Mouse (Mus musculus): ENCODE data around the gene Oas1f.
"Not testable (repeated sequence)": the region's sequence is repeated elsewhere in the genome, so short reads cannot be mapped to it uniquely, and the experiment has no call there.

Gene Oas1f

GRCm38 (mm10) chr5:120870081-120870480, 22.9 kb downstream of the Oas1f start:
- in situ Hi-C loops (cut with MboI; ENCODE audit: unreplicated experiment in 2 of 2), result no loop called here

- in situ Hi-C loops (cut with MboI; ENCODE audit: unreplicated experiment in 2 of 2), result no loop called here
Observed at GRCm38 (mm10) chr5:120870782-120871181, 23.6 kb downstream of the Oas1f start.

DNA sequence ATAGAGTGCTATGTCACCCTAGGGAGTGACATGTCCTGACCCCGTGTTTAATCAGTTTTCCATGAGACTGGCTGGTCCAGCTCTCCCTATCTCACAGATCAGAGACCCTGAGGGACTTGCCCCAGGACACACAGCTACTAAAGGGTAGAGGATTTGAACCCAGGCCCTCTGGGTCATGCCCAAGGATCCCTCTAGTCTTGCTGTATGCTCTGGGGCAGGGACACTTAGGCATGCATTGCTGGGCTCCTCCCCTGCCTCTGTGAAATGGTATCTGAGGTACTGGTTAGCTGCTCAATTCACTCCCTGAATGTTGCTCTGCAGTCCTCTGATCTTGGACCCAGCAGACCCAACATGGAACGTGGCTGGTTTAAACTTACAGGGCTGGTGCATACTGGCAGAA, 24.3 kb downstream of the Oas1f start:
- in situ Hi-C loops (cut with MboI; ENCODE audit: unreplicated experiment in 2 of 2), result no loop called here

GRCm38 (mm10) chr5:120876839-120877238, 29.7 kb downstream of the Oas1f start:
- in situ Hi-C loops (cut with MboI; ENCODE audit: unreplicated experiment in 2 of 2), result not testable (repeated sequence)

GRCm38 (mm10) chr5:120877407-120877806, 30.2 kb downstream of the Oas1f start:
- in situ Hi-C loops (cut with MboI; ENCODE audit: unreplicated experiment in 2 of 2), result not testable (repeated sequence)

- in situ Hi-C loops (cut with MboI; ENCODE audit: unreplicated experiment in 2 of 2), result not testable (repeated sequence)
Observed at GRCm38 (mm10) chr5:120878803-120879202, 31.6 kb downstream of the Oas1f start.

DNA sequence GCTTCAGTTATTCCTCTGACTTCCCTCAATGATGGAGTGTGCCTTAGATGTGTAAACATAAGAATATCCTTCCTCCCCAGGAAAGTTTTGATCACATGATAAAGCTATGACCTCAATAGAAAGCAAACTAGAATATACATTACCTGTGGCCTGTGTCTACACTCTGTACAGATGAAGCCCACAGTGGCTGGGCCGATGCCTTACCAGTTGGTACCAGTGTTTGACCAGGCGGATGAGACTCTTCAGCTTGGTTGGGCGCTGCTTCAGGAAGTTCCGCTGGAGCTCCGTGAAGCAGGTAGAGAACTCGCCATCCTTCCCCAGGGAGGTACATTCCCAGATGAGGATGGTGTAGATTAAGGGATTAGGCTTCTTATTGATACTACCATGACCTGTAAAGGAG, 34.5 kb downstream of the Oas1f start:
- in situ Hi-C loops (cut with MboI; ENCODE audit: unreplicated experiment in 2 of 2), result not testable (repeated sequence)

DNA sequence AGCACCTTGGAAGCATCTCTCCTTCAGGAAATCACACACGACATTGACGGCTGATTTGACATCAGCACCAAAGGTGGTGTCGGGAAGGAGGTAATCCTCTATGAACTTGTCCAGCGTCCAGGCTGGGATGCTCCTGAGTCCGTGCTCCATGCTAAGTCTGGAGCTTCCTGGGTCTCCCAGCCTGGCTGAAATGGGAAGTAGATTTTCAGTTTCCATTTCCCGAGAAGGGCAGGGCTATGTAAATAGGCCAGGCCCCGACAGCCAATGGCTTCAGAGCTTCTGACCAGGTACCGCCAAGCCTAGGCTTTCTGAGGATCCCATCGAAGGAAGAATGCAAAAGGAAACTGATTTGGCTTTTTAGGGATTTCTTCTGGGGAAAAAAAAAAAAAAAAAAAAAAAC, 40.2 kb downstream of the Oas1f start, which contains the start of gene Oas1g:
TSS of gene Oas1g (minus strand) at position 201 of the 400 bp plus-strand sequence.
- in situ Hi-C loops (cut with MboI; ENCODE audit: unreplicated experiment in 2 of 2), result not testable (repeated sequence)

- in situ Hi-C loops (cut with MboI; ENCODE audit: unreplicated experiment in 2 of 2), result no loop called here
Observed at GRCm38 (mm10) chr5:120887831-120888230, 40.7 kb downstream of the Oas1f start.

GRCm38 (mm10) chr5:120888294-120888815, 41.2 kb downstream of the Oas1f start:
- in situ Hi-C loops (cut with MboI; ENCODE audit: unreplicated experiment in 2 of 2), result not testable (repeated sequence)

DNA sequence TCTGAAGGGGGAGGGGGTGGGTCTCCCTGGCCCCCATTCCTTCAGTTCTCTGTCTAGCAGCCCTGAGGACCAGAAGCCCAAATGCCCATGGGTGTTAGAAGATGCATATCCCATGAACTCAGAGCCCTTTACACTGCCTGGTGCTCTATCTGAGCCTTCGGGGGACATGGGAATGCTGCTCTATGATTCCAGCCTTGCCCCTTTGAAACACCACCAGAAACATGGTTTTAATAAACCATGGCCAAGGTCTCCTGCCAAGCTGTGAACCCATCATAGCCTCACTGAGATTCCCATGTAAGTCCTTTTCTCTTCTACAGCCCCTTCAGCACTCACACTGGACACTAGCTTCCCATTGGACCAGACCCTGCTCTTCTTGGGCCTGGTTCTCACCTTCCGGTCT, 42.9 kb downstream of the Oas1f start:
- in situ Hi-C loops (cut with MboI; ENCODE audit: unreplicated experiment in 2 of 2), result no loop called here

DNA sequence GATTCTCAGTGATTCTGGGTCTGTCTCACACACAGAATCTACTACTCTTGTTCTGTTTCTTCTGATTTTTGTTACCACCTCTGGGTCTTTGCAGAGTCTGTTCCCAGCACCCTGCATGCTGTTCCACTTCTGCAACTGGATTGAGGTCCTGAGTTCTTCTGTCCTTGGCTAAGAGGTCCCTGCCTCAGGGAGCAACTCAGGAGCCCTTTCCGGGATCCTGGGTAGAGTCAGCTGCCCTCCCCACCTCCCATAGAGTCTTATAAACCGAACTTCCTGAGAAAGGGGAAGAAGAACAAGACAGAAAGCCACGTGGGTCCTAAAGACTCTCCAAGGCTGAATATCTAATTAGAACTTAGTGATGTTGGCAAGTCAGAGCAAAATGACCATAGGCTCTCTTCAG, 43.8 kb downstream of the Oas1f start:
- in situ Hi-C loops (cut with MboI; ENCODE audit: unreplicated experiment in 2 of 2), result no loop called here

DNA sequence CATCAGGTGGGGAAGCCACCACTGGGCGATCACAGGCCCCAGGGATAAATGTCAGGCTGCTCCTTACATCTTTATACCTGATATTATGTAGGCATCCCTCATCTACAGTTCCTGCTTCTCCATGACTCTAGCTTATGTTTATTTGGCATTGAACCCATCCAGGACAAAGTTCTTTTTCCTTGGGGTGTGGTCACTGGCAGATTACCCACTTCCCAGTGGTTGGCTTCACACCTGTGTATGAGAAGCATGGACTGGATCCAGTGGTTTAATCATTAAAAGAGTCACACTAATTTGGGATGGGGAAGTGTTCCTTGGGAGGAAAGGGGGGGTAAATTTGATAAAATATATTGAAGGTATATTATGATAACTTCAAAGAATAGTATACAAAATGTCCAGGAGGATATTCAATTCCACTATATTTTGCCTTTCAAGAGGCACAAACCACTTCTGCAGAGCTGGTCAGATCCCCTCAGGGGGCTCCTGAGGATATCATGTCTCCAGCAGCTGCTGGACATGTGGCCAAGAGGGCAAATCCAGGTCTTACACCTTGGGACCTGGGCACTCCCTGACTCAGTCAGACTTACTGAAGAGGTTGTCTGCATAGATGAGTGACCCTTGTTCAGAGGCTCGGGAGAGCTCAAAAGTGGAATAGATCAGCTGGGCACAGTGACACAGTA, 44.5 kb downstream of the Oas1f start:
- in situ Hi-C loops (cut with MboI; ENCODE audit: unreplicated experiment in 2 of 2), result not testable (repeated sequence)

- in situ Hi-C loops (cut with MboI; ENCODE audit: unreplicated experiment in 2 of 2), result no loop called here
Observed at GRCm38 (mm10) chr5:120892243-120892660, 45.1 kb downstream of the Oas1f start.

DNA sequence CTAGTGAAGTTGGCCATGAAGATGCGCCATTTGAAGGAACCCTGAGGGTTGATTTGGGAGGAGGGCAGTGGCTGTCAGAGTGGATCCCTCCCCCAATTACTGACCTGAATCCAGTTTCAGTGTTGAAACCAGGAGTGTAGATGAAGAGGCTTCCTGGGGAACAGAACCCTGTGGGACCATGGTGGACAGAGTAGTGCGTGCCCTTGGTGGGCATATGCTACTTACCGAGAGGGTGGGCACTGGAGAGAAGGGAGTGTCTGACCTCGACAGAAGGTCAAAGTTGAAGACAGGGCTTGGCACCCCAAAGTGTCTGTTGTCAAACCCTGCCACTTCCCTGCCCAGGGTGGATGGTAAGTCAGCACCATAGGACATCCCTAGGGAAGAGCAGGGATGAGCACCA, 46.7 kb downstream of the Oas1f start:
- in situ Hi-C loops (cut with MboI; ENCODE audit: unreplicated experiment in 2 of 2), result not testable (repeated sequence)

DNA sequence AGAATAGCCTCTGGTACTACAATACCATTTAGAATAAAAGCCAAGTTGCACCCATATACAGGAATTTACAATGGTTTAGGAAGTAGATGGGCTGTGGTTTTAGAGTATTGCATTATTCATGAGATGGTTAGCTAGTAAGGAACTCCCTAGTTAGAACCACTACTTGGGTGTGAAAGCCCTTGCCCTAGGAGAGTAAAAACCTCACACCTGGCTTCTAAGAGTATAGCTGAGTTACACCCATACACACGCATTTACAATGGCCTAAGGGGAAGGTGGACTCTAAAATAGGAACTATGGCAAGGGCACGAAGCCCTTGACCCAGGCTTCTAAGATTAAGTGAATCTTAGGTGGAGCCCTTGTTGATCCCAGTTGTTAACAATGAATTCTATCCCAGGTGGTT, 47.5 kb downstream of the Oas1f start:
- in situ Hi-C loops (cut with MboI; ENCODE audit: unreplicated experiment in 2 of 2), result not testable (repeated sequence)

DNA sequence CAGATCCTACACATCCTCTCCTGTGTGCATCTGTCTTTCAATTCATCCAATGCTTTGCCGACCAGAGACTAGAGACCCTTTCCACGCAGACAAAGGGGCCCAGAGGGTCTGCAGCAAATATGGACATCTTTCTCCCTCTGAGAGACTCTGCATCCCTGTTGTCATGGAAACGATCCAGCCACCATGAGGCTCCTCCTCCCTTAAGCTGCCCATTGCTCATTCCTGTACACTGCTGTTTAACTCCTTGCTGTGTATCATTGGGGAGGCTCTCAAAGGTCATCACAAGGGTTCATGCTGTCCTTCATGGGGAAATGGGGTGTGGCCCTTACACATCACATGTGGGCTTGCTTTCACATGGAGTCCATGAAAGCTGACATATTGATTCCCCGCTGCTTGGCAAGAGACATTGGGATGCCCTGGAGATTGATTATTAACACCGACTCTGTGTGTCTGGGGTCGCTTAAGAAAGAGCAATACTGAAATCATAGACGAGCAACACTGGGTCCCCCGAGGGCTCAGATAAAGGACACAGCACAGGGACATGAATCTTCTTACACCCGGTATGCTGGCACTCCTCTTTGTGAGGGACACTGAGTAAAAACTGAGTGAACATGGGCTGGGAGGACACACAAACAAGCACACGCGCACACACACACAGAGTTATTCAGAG, 48.2 kb downstream of the Oas1f start:
- in situ Hi-C loops (cut with MboI; ENCODE audit: unreplicated experiment in 2 of 2), result no loop called here

DNA sequence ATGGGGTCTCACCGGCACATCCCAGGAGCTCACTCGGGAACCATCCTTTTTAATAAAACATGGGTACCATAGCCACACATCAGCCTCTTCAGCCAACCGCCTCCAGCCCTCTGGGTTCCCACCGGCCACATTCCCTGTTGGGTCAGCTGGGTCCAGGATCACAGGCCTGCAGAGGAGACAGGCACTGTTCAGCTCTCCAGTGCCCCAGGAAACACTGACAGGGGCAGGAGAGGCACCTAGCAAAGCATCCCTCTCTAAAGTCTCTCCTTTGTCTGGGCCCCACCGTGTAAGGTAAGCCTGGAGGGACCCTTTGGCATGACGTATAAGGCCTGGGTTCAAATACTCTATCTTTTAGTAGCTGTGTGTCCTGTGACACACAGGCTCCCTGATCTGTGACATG, 51.1 kb downstream of the Oas1f start:
- in situ Hi-C loops (cut with MboI; ENCODE audit: unreplicated experiment in 2 of 2), result no loop called here

DNA sequence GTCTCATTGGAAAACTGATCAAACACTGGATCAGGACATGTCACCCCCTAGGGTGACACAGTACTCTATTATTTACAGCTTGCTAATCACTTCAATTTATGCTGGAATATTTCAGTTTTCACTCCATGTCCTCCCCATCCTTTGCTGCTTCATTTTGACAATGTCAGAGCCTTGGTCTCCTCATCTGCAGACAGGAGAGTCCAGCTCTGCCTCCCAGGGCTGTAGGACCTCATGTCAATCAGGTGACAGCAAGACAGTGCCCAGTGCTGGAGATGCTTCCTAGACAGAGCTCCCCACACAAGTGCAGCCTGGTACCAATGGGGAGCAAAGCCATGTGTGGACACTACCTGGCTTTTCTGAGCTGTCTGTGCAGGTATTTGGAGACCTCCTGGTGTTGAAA, 51.6 kb downstream of the Oas1f start:
- in situ Hi-C loops (cut with MboI; ENCODE audit: unreplicated experiment in 2 of 2), result no loop called here

DNA sequence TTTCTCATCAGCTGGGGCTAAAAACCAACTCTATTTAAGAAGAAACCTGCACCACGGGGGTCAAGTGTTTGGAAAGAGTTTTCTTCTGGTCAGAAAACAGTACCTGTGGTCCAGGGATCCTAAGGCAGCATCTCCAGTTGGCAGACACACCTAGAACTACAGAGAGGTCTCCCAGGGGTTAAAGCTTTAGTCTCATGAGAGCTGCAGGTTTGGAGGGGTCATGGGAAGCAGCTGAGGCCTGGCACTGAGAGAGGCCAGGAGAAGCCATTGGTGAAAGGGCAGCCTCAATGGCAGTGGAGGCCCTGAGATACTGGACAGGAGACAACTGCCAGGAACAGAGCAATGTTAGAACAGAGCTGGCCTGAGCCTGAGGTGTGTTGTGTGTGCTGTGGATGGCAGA, 53.5 kb downstream of the Oas1f start:
- in situ Hi-C loops (cut with MboI; ENCODE audit: unreplicated experiment in 2 of 2), result no loop called here

DNA sequence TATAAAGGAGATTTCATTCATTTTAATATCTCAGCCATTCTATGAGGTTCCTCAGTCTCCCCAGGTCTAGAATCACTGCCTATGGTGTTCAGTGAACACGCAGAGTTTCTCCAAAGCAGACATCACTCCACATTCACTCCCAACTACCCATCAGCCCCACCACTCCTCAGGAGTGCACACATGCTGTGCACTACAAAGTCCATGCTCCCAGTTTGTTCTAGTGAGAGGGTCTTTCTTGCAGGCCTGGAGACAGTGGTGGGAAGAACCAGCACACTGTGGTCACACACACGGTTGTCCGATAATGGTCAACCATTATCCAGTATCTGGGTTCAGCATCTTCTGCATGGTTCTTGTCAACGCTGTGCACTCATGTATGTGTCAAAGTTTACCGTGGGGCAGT, 54.9 kb downstream of the Oas1f start:
- in situ Hi-C loops (cut with MboI; ENCODE audit: unreplicated experiment in 2 of 2), result no loop called here
